Mouse (Mus musculus): ENCODE results near the gene Stac2. TPM values are rescaled to one million over a fixed set of nuclear protein-coding genes. Genes with fewer than 3 reads are reported as not detected.

The Stac2 gene
- polyA plus RNA-seq, 1 experiment, result 34.6 TPM

GRCm38 (mm10) chr11:98018222-98018621 lies 35.0 kb downstream of the Stac2 start:
- H3K36me3 ChIP-seq (ENCODE audit: control insufficient read depth, insufficient read depth), result no peaks in the 10 kb centered on the region

GRCm38 (mm10) chr11:98016824-98017223 lies 36.4 kb downstream of the Stac2 start:
- H3ac ChIP-seq (ENCODE audit: control insufficient read depth, insufficient read length, low read depth), result no peak overlapping the region
- H3K79me3 ChIP-seq (ENCODE audit: low read depth), result no peaks in the 10 kb centered on the region
- H3K27me3 ChIP-seq (ENCODE audit: control insufficient read depth, insufficient read depth, insufficient read length), result no peaks in the 10 kb centered on the region
- peaks cover 6% of the 10 kb centered on the region for H3K79me2 ChIP-seq (ENCODE audit: control insufficient read depth, insufficient read depth)
- no peaks in the 10 kb centered on the region for H3K36me3 ChIP-seq (ENCODE audit: control insufficient read depth, insufficient read depth)
- H3K4me3 ChIP-seq (ENCODE audit: insufficient read depth, poor library complexity, severe bottlenecking), result no peak overlapping the region
- TF ChIP-seq CTCF (IDR thresholded peaks at IDR 0.05; ENCODE audit: control insufficient read depth, insufficient read depth, insufficient read length) (no peak), MAX (IDR thresholded peaks at IDR 0.05) (no peak), CEBPB (IDR thresholded peaks at IDR 0.05; ENCODE audit: low read depth) (no peak), FOSL1 (IDR thresholded peaks at IDR 0.05; ENCODE audit: insufficient read depth, low read length, poor library complexity, severe bottlenecking) (no peak), MYOD1 (IDR thresholded peaks at IDR 0.05; ENCODE audit: control insufficient read depth, insufficient read length, low read depth) (no peak), USF1 (IDR thresholded peaks at IDR 0.05; ENCODE audit: low read depth) (no peak), MYOG (IDR thresholded peaks at IDR 0.05; ENCODE audit: control insufficient read depth, extremely low read depth, insufficient read length) (no peak)

More at GRCm38 (mm10) chr11:98018222-98018621, 35.0 kb downstream of the Stac2 start:
- Histone ChIP-seq H3ac (ENCODE audit: control insufficient read depth, insufficient read length, low read depth) (no peak overlapping the region), H3K27me3 (ENCODE audit: control insufficient read depth, insufficient read depth, insufficient read length) (no peaks in the 10 kb centered on the region), H3K4me3 (ENCODE audit: insufficient read depth, poor library complexity, severe bottlenecking) (no peak overlapping the region), H3K79me3 (ENCODE audit: low read depth) (no peaks in the 10 kb centered on the region), H3K79me2 (ENCODE audit: control insufficient read depth, insufficient read depth) (peaks cover 10% of the 10 kb centered on the region)
- no peak for TF ChIP-seq MYOD1 (IDR thresholded peaks at IDR 0.05; ENCODE audit: control insufficient read depth, insufficient read length, low read depth)
- no peak for TF ChIP-seq CTCF (IDR thresholded peaks at IDR 0.05; ENCODE audit: control insufficient read depth, insufficient read depth, insufficient read length)
- TF ChIP-seq MYOG (IDR thresholded peaks at IDR 0.05; ENCODE audit: control insufficient read depth, extremely low read depth, insufficient read length), result no peak
- TF ChIP-seq FOSL1 (IDR thresholded peaks at IDR 0.05; ENCODE audit: insufficient read depth, low read length, poor library complexity, severe bottlenecking), result no peak
- no peak for TF ChIP-seq MAX (IDR thresholded peaks at IDR 0.05)
- no peak for TF ChIP-seq USF1 (IDR thresholded peaks at IDR 0.05; ENCODE audit: low read depth)
- no peak for TF ChIP-seq CEBPB (IDR thresholded peaks at IDR 0.05; ENCODE audit: low read depth)

GRCm38 (mm10) chr11:98016177-98016576 lies 37.1 kb downstream of the Stac2 start:
- Histone ChIP-seq H3K79me3 (ENCODE audit: low read depth) (no peaks in the 10 kb centered on the region), H3ac (ENCODE audit: control insufficient read depth, insufficient read length, low read depth) (no peak overlapping the region), H3K79me2 (ENCODE audit: control insufficient read depth, insufficient read depth) (no peaks in the 10 kb centered on the region), H3K36me3 (ENCODE audit: control insufficient read depth, insufficient read depth) (no peaks in the 10 kb centered on the region), H3K4me3 (ENCODE audit: insufficient read depth, poor library complexity, severe bottlenecking) (no peak overlapping the region), H3K27me3 (ENCODE audit: control insufficient read depth, insufficient read depth, insufficient read length) (no peaks in the 10 kb centered on the region)
- TF ChIP-seq CTCF (IDR thresholded peaks at IDR 0.05; ENCODE audit: control insufficient read depth, insufficient read depth, insufficient read length) (no peak), MAX (IDR thresholded peaks at IDR 0.05) (no peak)

GRCm38 (mm10) chr11:98012831-98013230 lies 40.4 kb downstream of the Stac2 start:
- Histone ChIP-seq H3K27me3 (ENCODE audit: control insufficient read depth, insufficient read depth, insufficient read length) (no peaks in the 10 kb centered on the region), H3ac (ENCODE audit: control insufficient read depth, insufficient read length, low read depth) (no peak overlapping the region), H3K79me2 (ENCODE audit: control insufficient read depth, insufficient read depth) (no peaks in the 10 kb centered on the region), H3K79me3 (ENCODE audit: low read depth) (no peaks in the 10 kb centered on the region), H3K36me3 (ENCODE audit: control insufficient read depth, insufficient read depth) (peaks cover 1% of the 10 kb centered on the region), H3K4me3 (ENCODE audit: insufficient read depth, poor library complexity, severe bottlenecking) (no peak overlapping the region)
- no peak for TF ChIP-seq MYOD1 (IDR thresholded peaks at IDR 0.05; ENCODE audit: control insufficient read depth, insufficient read length, low read depth)
- no peak for TF ChIP-seq MYOG (IDR thresholded peaks at IDR 0.05; ENCODE audit: control insufficient read depth, extremely low read depth, insufficient read length)
- no peak for TF ChIP-seq CTCF (IDR thresholded peaks at IDR 0.05; ENCODE audit: control insufficient read depth, insufficient read depth, insufficient read length)
- no peak for TF ChIP-seq CEBPB (IDR thresholded peaks at IDR 0.05; ENCODE audit: low read depth)
- no peak for TF ChIP-seq MAX (IDR thresholded peaks at IDR 0.05)
- no peak for TF ChIP-seq FOSL1 (IDR thresholded peaks at IDR 0.05; ENCODE audit: insufficient read depth, low read length, poor library complexity, severe bottlenecking)
- TF ChIP-seq USF1 (IDR thresholded peaks at IDR 0.05; ENCODE audit: low read depth), result no peak

GRCm38 (mm10) chr11:98011716-98012115 lies 41.5 kb downstream of the Stac2 start:
- Histone ChIP-seq H3K79me2 (ENCODE audit: control insufficient read depth, insufficient read depth) (no peaks in the 10 kb centered on the region), H3K79me3 (ENCODE audit: low read depth) (no peaks in the 10 kb centered on the region), H3K4me3 (ENCODE audit: insufficient read depth, poor library complexity, severe bottlenecking) (no peak overlapping the region), H3K27me3 (ENCODE audit: control insufficient read depth, insufficient read depth, insufficient read length) (no peaks in the 10 kb centered on the region), H3K36me3 (ENCODE audit: control insufficient read depth, insufficient read depth) (peaks cover 3% of the 10 kb centered on the region), H3ac (ENCODE audit: control insufficient read depth, insufficient read length, low read depth) (no peak overlapping the region)
- no peak for TF ChIP-seq MYOD1 (IDR thresholded peaks at IDR 0.05; ENCODE audit: control insufficient read depth, insufficient read length, low read depth)
- no peak for TF ChIP-seq FOSL1 (IDR thresholded peaks at IDR 0.05; ENCODE audit: insufficient read depth, low read length, poor library complexity, severe bottlenecking)
- no peak for TF ChIP-seq CTCF (IDR thresholded peaks at IDR 0.05; ENCODE audit: control insufficient read depth, insufficient read depth, insufficient read length)
- no peak for TF ChIP-seq MAX (IDR thresholded peaks at IDR 0.05)
- TF ChIP-seq MYOG (IDR thresholded peaks at IDR 0.05; ENCODE audit: control insufficient read depth, extremely low read depth, insufficient read length), result no peak
- TF ChIP-seq CEBPB (IDR thresholded peaks at IDR 0.05; ENCODE audit: low read depth), result no peak
- TF ChIP-seq USF1 (IDR thresholded peaks at IDR 0.05; ENCODE audit: low read depth), result no peak

- Histone ChIP-seq H3K79me2 (ENCODE audit: control insufficient read depth, insufficient read depth) (no peaks in the 10 kb centered on the region), H3K36me3 (ENCODE audit: control insufficient read depth, insufficient read depth) (peaks cover 3% of the 10 kb centered on the region), H3K27me3 (ENCODE audit: control insufficient read depth, insufficient read depth, insufficient read length) (no peaks in the 10 kb centered on the region), H3ac (ENCODE audit: control insufficient read depth, insufficient read length, low read depth) (no peak overlapping the region), H3K79me3 (ENCODE audit: low read depth) (no peaks in the 10 kb centered on the region), H3K4me3 (ENCODE audit: insufficient read depth, poor library complexity, severe bottlenecking) (no peak overlapping the region)
- no peak for TF ChIP-seq MYOD1 (IDR thresholded peaks at IDR 0.05; ENCODE audit: control insufficient read depth, insufficient read length, low read depth)
- TF ChIP-seq CTCF (IDR thresholded peaks at IDR 0.05; ENCODE audit: control insufficient read depth, insufficient read depth, insufficient read length), result no peak
- TF ChIP-seq CEBPB (IDR thresholded peaks at IDR 0.05; ENCODE audit: low read depth), result no peak
- TF ChIP-seq MYOG (IDR thresholded peaks at IDR 0.05; ENCODE audit: control insufficient read depth, extremely low read depth, insufficient read length), result no peak
- no peak for TF ChIP-seq FOSL1 (IDR thresholded peaks at IDR 0.05; ENCODE audit: insufficient read depth, low read length, poor library complexity, severe bottlenecking)
- TF ChIP-seq MAX (IDR thresholded peaks at IDR 0.05), result no peak
- no peak for TF ChIP-seq USF1 (IDR thresholded peaks at IDR 0.05; ENCODE audit: low read depth)
Observed at GRCm38 (mm10) chr11:98008087-98008486, 45.2 kb downstream of the Stac2 start.
